Mouse (Mus musculus): ENCODE measurements around the gene Tacstd2. TPM values are rescaled to one million over a fixed set of nuclear protein-coding genes. Genes with fewer than 3 reads are reported as not detected.

Gene Tacstd2
- not detected for total RNA-seq (2023)

DNA sequence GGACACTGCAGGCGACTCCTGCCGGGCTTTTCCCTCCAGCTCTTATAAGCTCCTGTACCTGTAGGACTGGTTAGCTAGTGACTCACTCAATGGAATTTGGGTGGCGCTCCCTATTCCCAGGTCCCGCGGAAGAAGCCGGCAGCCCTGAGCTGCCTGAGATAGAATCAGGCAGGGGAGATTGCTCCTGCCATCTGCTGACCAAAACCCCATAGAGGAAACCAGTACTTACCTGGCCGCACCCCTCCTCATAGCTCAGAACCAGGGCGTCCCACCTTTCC is at the start of gene Tacstd2:
TSS of gene Tacstd2 (minus strand) at position 20 of the 278 bp plus-strand sequence.

DNA sequence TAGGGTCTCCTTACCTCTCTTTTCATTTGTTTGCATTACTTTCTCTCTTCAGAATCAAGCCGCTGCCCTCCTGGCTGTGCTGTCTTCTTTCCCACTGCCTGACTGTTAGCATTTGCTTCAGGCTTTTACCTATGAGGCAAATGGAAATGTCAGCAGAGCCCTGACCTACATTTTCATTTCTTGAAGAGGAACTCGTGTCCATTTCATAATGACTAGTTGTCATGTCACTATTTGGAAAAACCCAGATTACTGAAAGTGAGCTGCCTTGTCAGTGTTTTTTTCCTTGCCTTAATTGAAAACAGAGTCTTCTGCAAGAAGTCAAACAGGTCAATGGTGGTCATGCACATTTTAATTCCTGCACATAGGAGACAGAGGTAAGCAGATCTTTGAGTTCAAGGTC is 43.8 kb downstream of the Tacstd2 start, which contains the start of gene Il23r:
TSS of gene Il23r (minus strand) at position 101 of the 400 bp plus-strand sequence.

Other genes with a start within 250 kb of the Tacstd2 start
- gene Il12rb2, start 159.6 kb downstream of the Tacstd2 start, total RNA-seq (2023), result 2.1 TPM
- gene Il23r, start 43.9 kb downstream of the Tacstd2 start, total RNA-seq (2023), result not detected